Mouse (Mus musculus): ENCODE results near the gene Gm20521.

GRCm38 (mm10) chr14:54860511-54860910 is 22.7 kb upstream of the Gm20521 start:
- TF ChIP-seq POLR2A (IDR thresholded peaks at IDR 0.05; ENCODE audit: extremely low read depth, insufficient read depth, low read length) (no peak), CTCF (IDR thresholded peaks at IDR 0.05; ENCODE audit: extremely low read depth, insufficient read depth, low read length) (peak; percentile 68)
